Mouse (Mus musculus): ENCODE results near the gene Dhrs1.
A peak's percentile ranks its signal among the peaks of the same experiment; 100 is the strongest.

Gene Dhrs1

GRCm38 (mm10) chr14:55745180-55745860 lies at the start of gene Dhrs1, which contains the start of gene Nop9:
Gene Dhrs1, minus strand, starts transcription at chr14:55745690.
Gene Nop9, plus strand, starts transcription at chr14:55745693.
- peak; percentile 34 for DNase-seq (ENCODE audit: low read depth)

GRCm38 (mm10) chr14:55793946-55794345 lies 48.5 kb upstream of the Dhrs1 start:
- no peak for DNase-seq (ENCODE audit: low read depth)

- no peak for DNase-seq (ENCODE audit: low read depth)
Observed at GRCm38 (mm10) chr14:55793461-55793860, 48.0 kb upstream of the Dhrs1 start.

GRCm38 (mm10) chr14:55788256-55789050 lies 43.0 kb upstream of the Dhrs1 start, which contains the start of gene Ripk3:
Gene Ripk3, minus strand, starts transcription at chr14:55788865.
- DNase-seq (ENCODE audit: low read depth), result peak; percentile 44

GRCm38 (mm10) chr14:55787731-55788130 lies 42.2 kb upstream of the Dhrs1 start:
- no peak for DNase-seq (ENCODE audit: low read depth)

- DNase-seq (ENCODE audit: low read depth), result no peak
Observed at GRCm38 (mm10) chr14:55785195-55785594, 39.7 kb upstream of the Dhrs1 start.

- DNase-seq (ENCODE audit: low read depth), result no peak
Observed at GRCm38 (mm10) chr14:55783958-55784235, 38.4 kb upstream of the Dhrs1 start, which contains the start of gene Adcy4. Gene Adcy4, minus strand, starts transcription at chr14:55784095.

GRCm38 (mm10) chr14:55783171-55783957 lies 37.9 kb upstream of the Dhrs1 start:
- DNase-seq (ENCODE audit: low read depth), result no peak

- DNase-seq (ENCODE audit: low read depth), result no peak
Observed at GRCm38 (mm10) chr14:55782361-55782960, 37.0 kb upstream of the Dhrs1 start.

GRCm38 (mm10) chr14:55781310-55781709 lies 35.8 kb upstream of the Dhrs1 start:
- DNase-seq (ENCODE audit: low read depth), result peak; percentile 88

GRCm38 (mm10) chr14:55780736-55781135 lies 35.2 kb upstream of the Dhrs1 start:
- no peak for DNase-seq (ENCODE audit: low read depth)

GRCm38 (mm10) chr14:55779656-55780055 lies 34.2 kb upstream of the Dhrs1 start:
- no peak for DNase-seq (ENCODE audit: low read depth)

- no peak for DNase-seq (ENCODE audit: low read depth)
Observed at GRCm38 (mm10) chr14:55778686-55779085, 33.2 kb upstream of the Dhrs1 start.

- no peak for DNase-seq (ENCODE audit: low read depth)
Observed at GRCm38 (mm10) chr14:55777806-55778205, 32.3 kb upstream of the Dhrs1 start.

- no peak for DNase-seq (ENCODE audit: low read depth)
Observed at GRCm38 (mm10) chr14:55777176-55777575, 31.7 kb upstream of the Dhrs1 start.

GRCm38 (mm10) chr14:55776711-55777110 lies 31.2 kb upstream of the Dhrs1 start:
- no peak for DNase-seq (ENCODE audit: low read depth)

GRCm38 (mm10) chr14:55769087-55769703 lies 23.7 kb upstream of the Dhrs1 start:
- no peak for DNase-seq (ENCODE audit: low read depth)

- DNase-seq (ENCODE audit: low read depth), result peak; percentile 64
Observed at GRCm38 (mm10) chr14:55768555-55768954, 23.1 kb upstream of the Dhrs1 start.

GRCm38 (mm10) chr14:55767519-55768414 lies 22.3 kb upstream of the Dhrs1 start:
- DNase-seq (ENCODE audit: low read depth), result no peak

GRCm38 (mm10) chr14:55765696-55766095 lies 20.2 kb upstream of the Dhrs1 start, which contains the start of gene Ltb4r1:
Gene Ltb4r1, plus strand, starts transcription at chr14:55765962.
- DNase-seq (ENCODE audit: low read depth), result no peak

- no peak for DNase-seq (ENCODE audit: low read depth)
Observed at GRCm38 (mm10) chr14:55763166-55763565, 17.7 kb upstream of the Dhrs1 start.

All from fibroblast of lung, adult 2 months (primary cell).